In the genomic region with DNA sequence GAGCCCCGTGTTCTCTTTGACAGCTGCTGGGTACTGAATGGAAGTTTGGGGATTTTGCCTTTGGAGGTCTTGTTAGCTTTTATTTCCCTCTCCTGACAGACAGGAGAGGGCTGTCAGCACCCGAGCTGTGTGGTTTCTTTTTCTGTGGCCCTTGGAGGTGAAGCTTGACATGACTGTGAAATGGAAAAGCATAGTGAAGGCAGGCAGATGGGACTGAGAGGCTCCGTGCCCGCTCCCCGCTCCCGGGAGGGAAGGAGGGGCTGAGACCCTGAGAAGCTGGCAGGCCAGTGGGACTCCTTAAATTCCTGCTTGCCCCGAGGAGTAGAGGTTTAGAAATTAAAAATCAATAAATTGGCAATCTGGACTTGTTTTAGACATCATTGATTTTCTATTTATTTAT, we compare ENCODE assay signal across 12 mouse cellular contexts.
DNase-seq lines count a peak whose midpoint lies in the region; ATAC-seq and TF ChIP-seq lines count a peak whose summit lies in the region.
"Had no signal": no experiment of that assay in that cellular context is flagged by ENCODE, and none has a peak within 500 bp of the region (broad histone marks: within the 10 kb centered on the region; RNA-seq: fewer than 3 reads in every experiment).

No protein-coding gene starts in this region.

- 13% methylated on average over 7 of the region's 7 CpGs for WGBS in cerebellum, adult 2 months
- WGBS in heart, embryonic 16.5 days = 32% methylated on average over 7 of the region's 7 CpGs
- WGBS in midbrain, embryonic 12.5 days = 57% methylated on average over 7 of the region's 7 CpGs
- 73% methylated on average over 7 of the region's 7 CpGs for WGBS in midbrain, embryonic 11.5 days
- WGBS in neural tube, embryonic 14.5 days = 59% methylated on average over 7 of the region's 7 CpGs

- no peak for TF ChIP-seq CTCF in cerebellum, adult 2 months (IDR thresholded peaks at IDR 0.05; ENCODE audit: borderline replicate concordance, insufficient read depth, low read depth, low read length)

- peak overlapping the region; percentile 50 for H3K4me3 ChIP-seq in cerebellum, adult 2 months (replicated peaks; ENCODE audit: insufficient read depth, low read depth, low read length)
- H3K4me3 ChIP-seq in heart, embryonic 16.5 days (ENCODE audit: low read length) = peak overlapping the region; percentile 12; the same call in 1 of the 2 replicates
- H3K4me3 ChIP-seq in midbrain, embryonic 12.5 days = no peak overlapping the region
- H3K4me3 ChIP-seq in midbrain, embryonic 11.5 days (ENCODE audit: low read depth, low read length) = no peak overlapping the region
- no peak overlapping the region for H3K4me3 ChIP-seq in neural tube, embryonic 14.5 days (ENCODE audit: low read depth, low read length)
- H3K4me3 ChIP-seq: embryonic facial prominence, embryonic 12.5 days had no signal

- DNase-seq in cerebellum, adult 2 months = peak; percentile 64 to 69
- DNase-seq in cerebellum, adult 11 months = no peak
- no peak for DNase-seq in heart, adult 8-10 months (ENCODE audit: low spot score)
- DNase-seq in midbrain, embryonic 11.5 days (ENCODE audit: low spot score, missing footprints) = no peak
- DNase-seq in thymus, postnatal 36 days = no peak
- DNase-seq: kidney, postnatal 14 days; liver, postnatal 0 days had no signal

- no peaks in the 10 kb centered on the region for H3K9me3 ChIP-seq in heart, embryonic 16.5 days (replicated peaks; ENCODE audit: control insufficient read depth, low read length)
- no peaks in the 10 kb centered on the region for H3K9me3 ChIP-seq in midbrain, embryonic 12.5 days
- no peaks in the 10 kb centered on the region for H3K9me3 ChIP-seq in midbrain, embryonic 11.5 days (ENCODE audit: control insufficient read depth, low read length)
- no peaks in the 10 kb centered on the region for H3K9me3 ChIP-seq in neural tube, embryonic 14.5 days (ENCODE audit: control insufficient read depth, low read length)
- H3K9me3 ChIP-seq: embryonic facial prominence, embryonic 12.5 days had no signal

- no peak for TF ChIP-seq POLR2A in cerebellum, adult 2 months (IDR thresholded peaks at IDR 0.05; ENCODE audit: borderline replicate concordance, insufficient read depth, low read length)

- H3K36me3 ChIP-seq in heart, embryonic 16.5 days (ENCODE audit: control insufficient read depth, insufficient read depth) = no peaks in the 10 kb centered on the region
- H3K36me3 ChIP-seq in midbrain, embryonic 12.5 days = no peaks in the 10 kb centered on the region
- H3K36me3 ChIP-seq in midbrain, embryonic 11.5 days (ENCODE audit: control insufficient read depth, insufficient read depth, low read length) = no peaks in the 10 kb centered on the region
- no peaks in the 10 kb centered on the region for H3K36me3 ChIP-seq in neural tube, embryonic 14.5 days (ENCODE audit: control insufficient read depth, insufficient read depth, low read length)

- peak overlapping the region; percentile 53 for H3K4me2 ChIP-seq in heart, embryonic 16.5 days (ENCODE audit: low read depth, low read length)
- H3K4me2 ChIP-seq in midbrain, embryonic 12.5 days (replicated peaks) = no peak overlapping the region
- H3K4me2 ChIP-seq in midbrain, embryonic 11.5 days = no peak overlapping the region
- no peak overlapping the region for H3K4me2 ChIP-seq in neural tube, embryonic 14.5 days (ENCODE audit: low read depth, low read length)

- H3K9ac ChIP-seq in heart, embryonic 16.5 days (ENCODE audit: low read length) = peak overlapping the region; percentile 32
- H3K9ac ChIP-seq in midbrain, embryonic 12.5 days (replicated peaks) = no peak overlapping the region
- H3K9ac ChIP-seq in midbrain, embryonic 11.5 days (ENCODE audit: low read length) = no peak overlapping the region
- no peak overlapping the region for H3K9ac ChIP-seq in neural tube, embryonic 14.5 days (replicated peaks; ENCODE audit: low read depth, low read length)
- H3K9ac ChIP-seq: embryonic facial prominence, embryonic 12.5 days; liver, postnatal 0 days had no signal

- peak overlapping the region; percentile 99 for H3K27ac ChIP-seq in cerebellum, adult 2 months (ENCODE audit: insufficient read depth, low read length)
- peak overlapping the region; percentile 84 for H3K27ac ChIP-seq in heart, embryonic 16.5 days (ENCODE audit: low read length)
- 0 out of 2 replicates have a peak overlapping the region, but pooled peaks have one; percentile 25 for H3K27ac ChIP-seq in midbrain, embryonic 12.5 days (replicated peaks)
- no peak overlapping the region for H3K27ac ChIP-seq in midbrain, embryonic 11.5 days (ENCODE audit: low read depth, low read length)
- 0 out of 2 replicates have a peak overlapping the region, but pooled peaks have one; percentile 25 for H3K27ac ChIP-seq in neural tube, embryonic 14.5 days (ENCODE audit: low read depth, low read length)

- H3K4me1 ChIP-seq in cerebellum, adult 2 months (ENCODE audit: control insufficient read depth, insufficient read depth, low read length) = peaks cover 34% of the 10 kb centered on the region
- peaks cover 66% of the 10 kb centered on the region for H3K4me1 ChIP-seq in heart, embryonic 16.5 days (ENCODE audit: control insufficient read depth, insufficient read depth, low read length)
- peaks cover 54% of the 10 kb centered on the region for H3K4me1 ChIP-seq in midbrain, embryonic 12.5 days
- peaks cover 21% of the 10 kb centered on the region for H3K4me1 ChIP-seq in midbrain, embryonic 11.5 days (ENCODE audit: control insufficient read depth, insufficient read depth, low read length)
- no peaks in the 10 kb centered on the region for H3K4me1 ChIP-seq in neural tube, embryonic 14.5 days (ENCODE audit: control insufficient read depth, insufficient read depth, low read length)

- H3K27me3 ChIP-seq in cerebellum, adult 2 months (ENCODE audit: control insufficient read depth, insufficient read depth, low read length) = no peaks in the 10 kb centered on the region
- H3K27me3 ChIP-seq in heart, embryonic 16.5 days (ENCODE audit: control insufficient read depth, insufficient read depth, low read length) = no peaks in the 10 kb centered on the region
- 0 out of 2 replicates have a peak, but pooled peaks cover 11% of the 10 kb centered on the region for H3K27me3 ChIP-seq in midbrain, embryonic 12.5 days
- H3K27me3 ChIP-seq in midbrain, embryonic 11.5 days (ENCODE audit: control insufficient read depth, insufficient read depth, low read length) = no peaks in the 10 kb centered on the region
- no peaks in the 10 kb centered on the region for H3K27me3 ChIP-seq in neural tube, embryonic 14.5 days (ENCODE audit: control insufficient read depth, insufficient read depth, low read length)
- H3K27me3 ChIP-seq: embryonic facial prominence, embryonic 12.5 days had no signal

- ATAC-seq in heart, embryonic 16.5 days (replicated peaks; ENCODE audit: extremely low read depth, insufficient read depth, low FRiP score) = no peak
- no peak for ATAC-seq in midbrain, embryonic 12.5 days (ENCODE audit: low FRiP score, low read depth)
- no peak for ATAC-seq in midbrain, embryonic 11.5 days (ENCODE audit: low FRiP score)
- ATAC-seq in neural tube, embryonic 14.5 days (ENCODE audit: low read depth) = no peak
- ATAC-seq: inflammation-experienced regulatory T-cells, adult 6 months; liver, postnatal 0 days had no signal

Comparison
In these comparisons a context has a peak if more than half of its experiments do, and no peak if none do; other contexts are left out.
1. DNase-seq: peak in cerebellum, adult 2 months (2 of 2); none in cerebellum, adult 11 months (single experiment), heart, adult 8-10 months (single experiment), midbrain, embryonic 11.5 days (single experiment) and thymus, postnatal 36 days (0 of 2).
2. H3K4me3 ChIP-seq: peak in cerebellum, adult 2 months (single experiment) and heart, embryonic 16.5 days (single experiment); none in midbrain, embryonic 12.5 days (single experiment), midbrain, embryonic 11.5 days (single experiment) and neural tube, embryonic 14.5 days (single experiment).